Mouse (Mus musculus) cerebellum, adult 2 months (tissue): Measurements from ENCODE around the gene Abca8b. TPM values are rescaled to one million over a fixed set of nuclear protein-coding genes. Genes with fewer than 3 reads are reported as not detected.

Experiments
- DNase-seq, 2 experiments: peaks; one replicate each; pipeline ENCODE4 v3.0.0; 2021
- H3K27ac ChIP-seq: fragments of 200-500 bp; 2 replicates; pipeline ENCODE4 v1.5.1; 2012; ENCODE audit warnings: low read length, control low read depth, inconsistent platforms; ENCODE audit not compliant: insufficient read depth
- H3K27me3 ChIP-seq: fragments of 200-500 bp; 2 replicates; pipeline ENCODE4 v1.6.1; 2012; ENCODE audit warnings: inconsistent platforms, mild to moderate bottlenecking, low read length, moderate library complexity; ENCODE audit not compliant: control insufficient read depth, insufficient read depth
- H3K4me1 ChIP-seq: fragments of 200-500 bp; 2 replicates; pipeline ENCODE4 v1.6.1; 2011; ENCODE audit warnings: low read length; ENCODE audit not compliant: control insufficient read depth, insufficient read depth
- H3K4me3 ChIP-seq: fragments of 200-500 bp; replicated peaks from 2 replicates; pipeline ENCODE3; 2011; ENCODE audit warnings: mild to moderate bottlenecking, low read depth, low read length, control low read depth; ENCODE audit not compliant: insufficient read depth
- CTCF ChIP-seq: fragments of 200-500 bp; IDR thresholded peaks from 2 replicates; pipeline ENCODE4 v1.5.1; 2011; ENCODE audit warnings: low read depth, mild to moderate bottlenecking, control low read depth, low read length, moderate library complexity, borderline replicate concordance; ENCODE audit not compliant: insufficient read depth
- POLR2A ChIP-seq: fragments of 200-500 bp; IDR thresholded peaks from 2 replicates; pipeline ENCODE4 v1.6.1; 2011; ENCODE audit warnings: low read length, control low read depth, borderline replicate concordance; ENCODE audit not compliant: insufficient read depth
- WGBS: fragments of 180-500 bp; shearing (Covaris S2); methylation state at CpG from one replicate; pipeline ENCODE4 v1.1.7; 2018; 5-methylcytosine and 5-hydroxymethylcytosine counted together
- polyA plus RNA-seq: library from polyadenylated mRNA; depleted of rRNA; stranded (reverse); fragments of >200 nt; gene quantifications from 2 replicates; pipeline ENCODE4 v1.2.3, GENCODE M21; 2012; rRNA removed

The Abca8b gene
- polyA plus RNA-seq, 1 experiment, result 11.8 TPM

DNA sequence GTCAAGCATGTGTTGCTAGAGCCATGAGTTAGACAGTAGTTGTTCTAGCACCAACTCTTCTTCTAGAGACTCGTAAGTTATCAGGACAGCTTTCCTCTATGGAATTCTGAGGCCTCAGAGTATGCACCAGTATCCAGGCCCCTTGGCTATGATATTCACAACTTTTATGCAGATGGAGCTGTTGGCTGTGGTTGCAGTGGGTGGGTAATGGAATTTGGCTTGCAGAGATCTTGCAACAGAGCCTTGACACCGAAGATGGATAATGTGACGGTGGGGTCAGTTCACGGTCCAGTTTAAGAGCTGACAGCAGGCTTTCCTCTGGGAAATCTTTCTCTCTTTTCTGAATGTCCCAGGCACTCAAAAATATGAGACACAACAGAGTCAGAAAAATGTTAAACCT lies 110.8 kb downstream of the Abca8b start:
- Histone ChIP-seq H3K4me1 (no peaks in the 10 kb centered on the region), H3K4me3 (no peak overlapping the region), H3K27me3 (no peaks in the 10 kb centered on the region), H3K27ac (no peak overlapping the region)
- DNase-seq, result no peak
- TF ChIP-seq POLR2A (no peak), CTCF (no peak)
- 64% methylated on average over 4 of the region's 4 CpGs for WGBS

DNA sequence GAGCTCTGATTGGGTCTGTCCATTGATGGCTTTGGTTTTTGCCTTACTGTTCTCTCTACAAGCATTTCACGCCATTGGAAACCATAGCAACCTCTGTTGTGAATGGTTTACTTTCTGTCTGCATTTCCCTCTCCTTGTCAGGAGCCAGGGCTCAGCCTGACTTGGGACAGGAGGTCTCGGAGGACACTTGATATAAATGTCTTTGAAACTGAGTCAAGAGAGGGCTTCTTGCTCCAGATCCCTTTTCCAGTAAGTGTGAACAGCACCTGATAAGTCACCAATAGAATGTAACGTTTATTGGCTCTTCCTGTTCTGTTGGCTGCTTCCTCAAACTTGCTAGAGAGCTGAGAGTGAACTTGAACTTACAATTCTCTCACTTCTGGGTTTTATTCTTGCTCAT lies 111.5 kb downstream of the Abca8b start:
- Histone ChIP-seq H3K4me3 (no peak overlapping the region), H3K4me1 (no peaks in the 10 kb centered on the region), H3K27ac (no peak overlapping the region), H3K27me3 (no peaks in the 10 kb centered on the region)
- no peak for DNase-seq
- 46% methylated on average over 3 of the region's 3 CpGs for WGBS
- TF ChIP-seq CTCF, result no peak
- no peak for TF ChIP-seq POLR2A

Other genes starting within 250 kb of the Abca8b start
- gene 1700012B07Rik, start 167.8 kb downstream of the Abca8b start, polyA plus RNA-seq, result not detected in 2 replicates
- 5.3 and 6.0 TPM in 2 replicates for gene Abca8a, start 100.1 kb upstream of the Abca8b start, polyA plus RNA-seq
- 1.5 TPM in 2 replicates for gene Abca9, start 172.4 kb upstream of the Abca8b start, polyA plus RNA-seq